Mouse (Mus musculus) forebrain, embryonic 14.5 days (tissue): ENCODE data around the gene Eftud2. TPM values are rescaled to one million over a fixed set of nuclear protein-coding genes. Genes with fewer than 3 reads are reported as not detected.

Source experiments
- ATAC-seq: fragments of 200-750 bp; cut with Nextera tagmentation; 2 replicates; pipeline ENCODE4 v1.8.0; 2017; ENCODE audit warnings: mild to moderate bottlenecking, moderate library complexity
- DNase-seq: peaks from one replicate; pipeline ENCODE4 v3.0.0-alpha.2; 2015; ENCODE audit warnings: low spot score
- H3K27ac ChIP-seq: fragments of 300-500 bp; sonication (generic); 2 replicates; pipeline ENCODE4 v1.5.1; 2014; ENCODE audit warnings: low read depth, mild to moderate bottlenecking, control low read depth, low read length, moderate library complexity
- H3K27me3 ChIP-seq: fragments of 300-500 bp; sonication (generic); replicated peaks from 2 replicates; pipeline ENCODE4 v1.6.1; 2014; ENCODE audit warnings: low read length, control low read depth, mixed read lengths; ENCODE audit not compliant: control insufficient read depth, insufficient read depth
- H3K36me3 ChIP-seq: fragments of 300-500 bp; sonication (generic); 2 replicates; pipeline ENCODE4 v1.6.1; 2014; ENCODE audit warnings: low read length, control low read depth; ENCODE audit not compliant: control insufficient read depth, insufficient read depth
- H3K4me1 ChIP-seq: fragments of 300-500 bp; sonication (generic); 2 replicates; pipeline ENCODE4 v1.6.1; 2014; ENCODE audit warnings: antibody characterized with exemption, low read length, control low read depth; ENCODE audit not compliant: control insufficient read depth, insufficient read depth
- H3K4me2 ChIP-seq: fragments of 300-500 bp; sonication (generic); 2 replicates; pipeline ENCODE4 v1.6.1; 2014; ENCODE audit warnings: mild to moderate bottlenecking, control low read depth, low read length
- H3K4me3 ChIP-seq: fragments of 300-500 bp; sonication (generic); 2 replicates; pipeline ENCODE4 v1.5.1; 2014; ENCODE audit warnings: low read depth, low read length, control low read depth
- H3K9ac ChIP-seq: fragments of 300-500 bp; sonication (generic); 2 replicates; pipeline ENCODE4 v1.6.1; 2014; ENCODE audit warnings: mild to moderate bottlenecking, low read length, control low read depth, moderate library complexity
- H3K9me3 ChIP-seq: fragments of 300-500 bp; sonication (generic); replicated peaks from 2 replicates; pipeline ENCODE4 v1.6.1; 2016; ENCODE audit warnings: low read length, control low read depth, mixed read lengths; ENCODE audit not compliant: control insufficient read depth
- WGBS: fragments of 180-500 bp; shearing (Covaris S2); extraction: QIAGEN DNeasy Blood & Tissue Kit; methylation state at CpG from one replicate; pipeline ENCODE4 v1.1.7; 2014; 5-methylcytosine and 5-hydroxymethylcytosine counted together
- polyA plus RNA-seq: library from polyadenylated mRNA; unstranded; fragments of >200 nt; fragmentation: Nextera tagmentation; extraction: Ambion mirVana; gene quantifications from 2 replicates; pipeline ENCODE4 v1.2.1, GENCODE M21; 2014

Gene Eftud2
- polyA plus RNA-seq, 1 experiment from 2014 or later, result 150 TPM

- no peak for DNase-seq
- Histone ChIP-seq H3K4me3 (no peak overlapping the region), H3K4me1 (no peaks in the 10 kb centered on the region), H3K4me2 (no peak overlapping the region), H3K9ac (no peak overlapping the region), H3K9me3 (no peaks in the 10 kb centered on the region), H3K27ac (no peak overlapping the region), H3K27me3 (no peaks in the 10 kb centered on the region), H3K36me3 (peaks cover 92% of the 10 kb centered on the region)
- WGBS, result 92% methylated on average over 11 of the region's 11 CpGs
- no peak for ATAC-seq
Observed at GRCm38 (mm10) chr11:102858951-102859350, 21.8 kb downstream of the Eftud2 start.

GRCm38 (mm10) chr11:102855941-102856340 lies 24.8 kb downstream of the Eftud2 start:
- Histone ChIP-seq H3K36me3 (peaks cover 93% of the 10 kb centered on the region), H3K4me1 (no peaks in the 10 kb centered on the region), H3K27me3 (no peaks in the 10 kb centered on the region), H3K4me2 (no peak overlapping the region), H3K9me3 (no peaks in the 10 kb centered on the region), H3K4me3 (no peak overlapping the region), H3K9ac (no peak overlapping the region), H3K27ac (no peak overlapping the region)
- 95% methylated on average over 6 of the region's 6 CpGs for WGBS
- ATAC-seq (no peak), DNase-seq (no peak)

GRCm38 (mm10) chr11:102853760-102854159 lies 27.0 kb downstream of the Eftud2 start:
- H3K4me3 ChIP-seq, result no peak overlapping the region
- H3K27me3 ChIP-seq, result no peaks in the 10 kb centered on the region
- no peak for ATAC-seq
- DNase-seq, result no peak
- no peaks in the 10 kb centered on the region for H3K9me3 ChIP-seq
- no peak overlapping the region for H3K9ac ChIP-seq
- no peak overlapping the region for H3K4me2 ChIP-seq
- peaks cover 93% of the 10 kb centered on the region for H3K36me3 ChIP-seq
- no peaks in the 10 kb centered on the region for H3K4me1 ChIP-seq
- no peak overlapping the region for H3K27ac ChIP-seq

- ATAC-seq, result no peak
- Histone ChIP-seq H3K4me1 (no peaks in the 10 kb centered on the region), H3K27ac (no peak overlapping the region), H3K9me3 (no peaks in the 10 kb centered on the region), H3K9ac (no peak overlapping the region), H3K4me2 (no peak overlapping the region), H3K4me3 (no peak overlapping the region), H3K27me3 (no peaks in the 10 kb centered on the region), H3K36me3 (peaks cover 93% of the 10 kb centered on the region)
- WGBS, result 65% methylated on average over 5 of the region's 5 CpGs
- peak; percentile 49 for DNase-seq
Observed at GRCm38 (mm10) chr11:102851883-102852282, 28.9 kb downstream of the Eftud2 start.

GRCm38 (mm10) chr11:102845926-102846325 lies 34.9 kb downstream of the Eftud2 start:
- no peak overlapping the region for H3K4me3 ChIP-seq
- 91% methylated on average over 10 of the region's 10 CpGs for WGBS
- no peaks in the 10 kb centered on the region for H3K4me1 ChIP-seq

GRCm38 (mm10) chr11:102838616-102839150 lies 42.1 kb downstream of the Eftud2 start:
- H3K4me2 ChIP-seq, result no peak overlapping the region
- WGBS, result 88% methylated on average over 9 of the region's 9 CpGs
- H3K9ac ChIP-seq, result no peak overlapping the region
- peaks cover 75% of the 10 kb centered on the region for H3K36me3 ChIP-seq
- no peak overlapping the region for H3K4me3 ChIP-seq
- no peak overlapping the region for H3K27ac ChIP-seq
- no peaks in the 10 kb centered on the region for H3K9me3 ChIP-seq
- no peaks in the 10 kb centered on the region for H3K27me3 ChIP-seq
- no peak for ATAC-seq
- H3K4me1 ChIP-seq, result no peaks in the 10 kb centered on the region
- no peak for DNase-seq

More at GRCm38 (mm10) chr11:102845926-102846325, 34.9 kb downstream of the Eftud2 start:
- ATAC-seq (no peak), DNase-seq (no peak)
- Histone ChIP-seq H3K36me3 (peaks cover 100% of the 10 kb centered on the region), H3K27ac (no peak overlapping the region), H3K27me3 (no peaks in the 10 kb centered on the region), H3K4me2 (no peak overlapping the region), H3K9ac (no peak overlapping the region), H3K9me3 (no peaks in the 10 kb centered on the region)

- ATAC-seq, result no peak
- H3K9ac ChIP-seq, result no peak overlapping the region
- no peak overlapping the region for H3K4me2 ChIP-seq
- peaks cover 70% of the 10 kb centered on the region for H3K36me3 ChIP-seq
- DNase-seq, result no peak
- no peak overlapping the region for H3K27ac ChIP-seq
- 100% methylated on average over 2 of the region's 2 CpGs for WGBS
- H3K4me3 ChIP-seq, result no peak overlapping the region
- H3K9me3 ChIP-seq, result no peaks in the 10 kb centered on the region
- no peaks in the 10 kb centered on the region for H3K27me3 ChIP-seq
- no peaks in the 10 kb centered on the region for H3K4me1 ChIP-seq
Observed at GRCm38 (mm10) chr11:102838126-102838525, 42.7 kb downstream of the Eftud2 start.

GRCm38 (mm10) chr11:102837385-102837784 lies 43.4 kb downstream of the Eftud2 start:
- H3K27me3 ChIP-seq, result no peaks in the 10 kb centered on the region
- no peak for ATAC-seq
- no peak overlapping the region for H3K9ac ChIP-seq
- 96% methylated on average over 1 of the region's 1 CpGs for WGBS
- no peak overlapping the region for H3K4me2 ChIP-seq
- no peaks in the 10 kb centered on the region for H3K9me3 ChIP-seq
- H3K4me3 ChIP-seq, result no peak overlapping the region
- H3K4me1 ChIP-seq, result no peaks in the 10 kb centered on the region
- no peak overlapping the region for H3K27ac ChIP-seq
- H3K36me3 ChIP-seq, result peaks cover 62% of the 10 kb centered on the region
- DNase-seq, result no peak

GRCm38 (mm10) chr11:102836146-102836545 lies 44.6 kb downstream of the Eftud2 start:
- Histone ChIP-seq H3K36me3 (peaks cover 50% of the 10 kb centered on the region), H3K9ac (no peak overlapping the region), H3K4me2 (no peak overlapping the region), H3K4me1 (no peaks in the 10 kb centered on the region), H3K27ac (no peak overlapping the region), H3K27me3 (no peaks in the 10 kb centered on the region), H3K9me3 (no peaks in the 10 kb centered on the region), H3K4me3 (no peak overlapping the region)
- WGBS, result 95% methylated on average over 9 of the region's 9 CpGs
- DNase-seq, result no peak
- ATAC-seq, result no peak
